Mouse (Mus musculus) small intestine, adult 2 months (tissue): ENCODE measurements around the gene Vtcn1.

Experiments used
- CTCF ChIP-seq: fragments of 200-500 bp; IDR thresholded peaks from 2 replicates; pipeline ENCODE4 v1.5.1; 2012; ENCODE audit warnings: low read depth, mild to moderate bottlenecking, control low read depth, inconsistent platforms, low read length, moderate library complexity, mixed read lengths; ENCODE audit not compliant: insufficient replicate concordance, insufficient read length; ENCODE audit errors: extremely low read depth
- POLR2A ChIP-seq: fragments of 200-500 bp; IDR thresholded peaks from 2 replicates; pipeline ENCODE4 v1.6.1; 2012; ENCODE audit warnings: low read depth, mild to moderate bottlenecking, control low read depth, inconsistent platforms, low read length, moderate library complexity

DNA sequence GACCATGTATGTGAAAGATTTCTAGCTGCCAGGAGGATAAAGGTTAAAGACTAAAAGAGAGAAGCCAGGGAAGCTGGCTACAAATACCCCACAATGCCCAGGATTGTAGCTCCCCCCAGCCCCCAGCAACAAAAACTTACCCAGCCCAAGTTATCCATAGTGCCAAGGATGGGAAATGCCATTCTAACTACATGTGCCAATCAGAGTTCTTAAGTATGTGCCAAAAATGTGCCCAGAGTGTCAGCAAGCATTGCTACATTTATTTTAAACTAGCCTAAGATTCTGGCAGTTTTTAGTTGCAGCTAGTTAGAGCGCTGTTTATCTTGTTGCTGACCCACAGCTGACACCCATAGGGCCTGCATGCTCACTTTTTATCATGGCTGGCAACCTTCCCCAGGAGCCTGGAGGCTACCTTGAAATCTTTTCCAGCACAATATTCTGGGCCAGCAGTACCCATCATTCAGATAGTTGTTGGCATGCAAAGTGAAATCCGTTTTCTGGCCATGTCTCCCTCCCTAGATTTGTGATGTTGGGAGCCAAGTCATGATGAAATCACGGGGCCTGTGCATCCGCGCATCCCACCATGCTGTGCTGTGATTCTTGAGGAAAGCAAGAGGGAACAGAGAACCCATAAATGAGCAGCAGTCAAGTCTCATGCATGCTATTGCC, 33.2 kb downstream of the Vtcn1 start:
- TF ChIP-seq POLR2A (no peak), CTCF (no peak)
